Mouse (Mus musculus) liver, postnatal 0 days (tissue): ENCODE measurements around the gene Nol8. TPM values are rescaled to one million over a fixed set of nuclear protein-coding genes. Genes with fewer than 3 reads are reported as not detected.

ENCODE experiments used
- ATAC-seq: fragments of 200-750 bp; cut with Nextera tagmentation; 2 replicates; pipeline ENCODE4 v1.8.0; 2017; ENCODE audit warnings: mild to moderate bottlenecking, moderate library complexity
- DNase-seq: peaks from one replicate; pipeline ENCODE4 v3.0.0-alpha.2; 2016
- H3K27ac ChIP-seq: fragments of 300-500 bp; sonication (generic); 2 replicates; pipeline ENCODE4 v1.5.1; 2014; ENCODE audit warnings: antibody characterized with exemption, moderate library complexity, mild to moderate bottlenecking, low read depth
- H3K27me3 ChIP-seq: fragments of 300-500 bp; sonication (generic); 2 replicates; pipeline ENCODE4 v1.6.1; 2014; ENCODE audit warnings: low read length, control low read depth, mixed read lengths; ENCODE audit not compliant: insufficient read depth
- H3K36me3 ChIP-seq: fragments of 300-500 bp; sonication (generic); replicated peaks from 2 replicates; pipeline ENCODE4 v1.6.1; 2014; ENCODE audit warnings: mild to moderate bottlenecking, control low read depth, low read length, moderate library complexity, mixed read lengths; ENCODE audit not compliant: insufficient read depth
- H3K4me1 ChIP-seq: fragments of 300-500 bp; sonication (generic); 2 replicates; pipeline ENCODE4 v1.6.1; 2014; ENCODE audit warnings: antibody characterized with exemption, mild to moderate bottlenecking, control low read depth; ENCODE audit not compliant: insufficient read depth
- H3K4me2 ChIP-seq: fragments of 300-500 bp; sonication (generic); 2 replicates; pipeline ENCODE4 v1.6.1; 2014; ENCODE audit warnings: low read depth, mild to moderate bottlenecking, low read length, moderate library complexity, mixed read lengths
- H3K4me3 ChIP-seq: fragments of 300-500 bp; sonication (generic); 2 replicates; pipeline ENCODE4 v1.5.1; 2014; ENCODE audit warnings: low read depth, low read length
- H3K9ac ChIP-seq: fragments of 300-500 bp; sonication (generic); replicated peaks from 2 replicates; pipeline ENCODE4 v1.6.1; 2014; ENCODE audit warnings: mild to moderate bottlenecking, moderate library complexity
- H3K9me3 ChIP-seq: fragments of 300-500 bp; sonication (generic); 2 replicates; pipeline ENCODE4 v1.6.1; 2016; ENCODE audit warnings: mild to moderate bottlenecking, control low read depth, low read length, mixed read lengths
- CTCF ChIP-seq: sonication (generic); IDR thresholded peaks from 2 replicates; pipeline ENCODE4 v1.5.1; 2016; ENCODE audit warnings: antibody characterized with exemption, low read depth
- EP300 ChIP-seq: IDR thresholded peaks from 2 replicates; pipeline ENCODE4 v1.6.1; 2016; ENCODE audit warnings: antibody characterized with exemption, low read depth, mild to moderate bottlenecking
- WGBS: fragments of 180-500 bp; shearing (Covaris S2); extraction: QIAGEN DNeasy Blood & Tissue Kit; methylation state at CpG from one replicate; pipeline ENCODE4 v1.1.7; 2014; ENCODE audit not compliant: insufficient replicate concordance; 5-methylcytosine and 5-hydroxymethylcytosine counted together
- polyA plus RNA-seq: library from polyadenylated mRNA; unstranded; fragments of >200 nt; fragmentation: Nextera tagmentation; extraction: Ambion mirVana; gene quantifications from 2 replicates; pipeline ENCODE4 v1.2.1, GENCODE M21; 2015

Nol8 gene
- polyA plus RNA-seq, 1 experiment from 2014 or later: 8.0 TPM

DNA sequence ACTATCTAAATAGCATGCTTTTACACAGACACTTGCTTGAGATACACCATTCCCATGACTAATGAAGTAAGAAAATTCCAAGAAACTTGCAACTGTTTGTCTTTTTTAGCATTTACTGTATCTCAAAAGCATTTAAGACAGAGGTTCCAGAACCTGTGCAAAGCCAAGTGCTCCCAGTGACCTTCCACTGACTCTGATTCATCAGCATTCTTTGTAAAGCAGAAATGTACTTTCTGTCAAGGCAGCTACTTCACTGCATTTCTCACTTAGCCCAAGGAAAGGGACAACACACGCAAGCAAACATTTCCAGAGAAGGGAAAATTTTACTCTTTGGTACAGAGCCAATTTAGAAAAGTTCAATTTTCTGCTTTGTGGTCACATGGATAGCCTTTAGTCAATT, 29.7 kb upstream of the Nol8 start:
- no peaks in the 10 kb centered on the region for H3K27me3 ChIP-seq
- no peak for DNase-seq
- no peak for ATAC-seq
- no peak overlapping the region for H3K4me3 ChIP-seq
- no peaks in the 10 kb centered on the region for H3K36me3 ChIP-seq
- no peak overlapping the region for H3K27ac ChIP-seq
- TF ChIP-seq CTCF: no peak
- TF ChIP-seq EP300: no peak
- no peaks in the 10 kb centered on the region for H3K9me3 ChIP-seq
- WGBS: 83% methylated on average over 1 of the region's 1 CpGs
- no peaks in the 10 kb centered on the region for H3K4me1 ChIP-seq
- H3K9ac ChIP-seq: no peak overlapping the region
- no peak overlapping the region for H3K4me2 ChIP-seq

DNA sequence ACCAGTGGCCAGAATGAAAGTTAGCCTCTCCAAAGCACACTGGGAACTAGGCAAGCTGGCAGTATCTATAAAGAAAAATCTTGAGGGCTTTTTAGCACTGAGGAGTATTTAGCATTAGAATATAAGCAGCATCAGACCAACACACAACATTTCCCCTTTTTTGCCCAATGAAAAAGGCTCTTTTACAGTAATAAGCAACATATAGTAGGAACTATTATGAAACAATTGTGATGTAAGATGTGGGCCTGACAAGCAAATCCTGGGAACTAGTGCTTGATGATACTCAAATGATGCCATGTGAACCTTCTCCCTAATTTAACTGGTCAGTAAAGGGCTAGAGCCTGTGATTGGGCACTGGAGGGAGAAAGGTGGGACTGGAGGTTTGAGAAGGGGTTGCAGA, 24.7 kb upstream of the Nol8 start:
- Histone ChIP-seq H3K4me2 (no peak overlapping the region), H3K27me3 (no peaks in the 10 kb centered on the region), H3K9me3 (no peaks in the 10 kb centered on the region), H3K4me3 (no peak overlapping the region), H3K4me1 (no peaks in the 10 kb centered on the region), H3K36me3 (no peaks in the 10 kb centered on the region), H3K9ac (no peak overlapping the region), H3K27ac (no peak overlapping the region)
- ATAC-seq (no peak), DNase-seq (no peak)
- TF ChIP-seq EP300 (no peak), CTCF (no peak)

- Histone ChIP-seq H3K4me2 (no peak overlapping the region), H3K9me3 (no peaks in the 10 kb centered on the region), H3K27me3 (no peaks in the 10 kb centered on the region), H3K4me3 (no peak overlapping the region), H3K9ac (no peak overlapping the region), H3K36me3 (no peaks in the 10 kb centered on the region), H3K4me1 (no peaks in the 10 kb centered on the region), H3K27ac (no peak overlapping the region)
- WGBS: 91% methylated on average over 2 of the region's 2 CpGs
- no peak for ATAC-seq
- no peak for DNase-seq
- TF ChIP-seq CTCF: no peak
- TF ChIP-seq EP300: no peak
Measured at GRCm38 (mm10) chr13:49629076-49629475, 23.8 kb upstream of the Nol8 start.

GRCm38 (mm10) chr13:49639965-49640364, 12.9 kb upstream of the Nol8 start:
- DNase-seq: no peak
- Histone ChIP-seq H3K36me3 (peaks cover 4% of the 10 kb centered on the region), H3K27ac (no peak overlapping the region), H3K4me2 (no peak overlapping the region), H3K9ac (no peak overlapping the region), H3K4me3 (no peak overlapping the region), H3K4me1 (no peaks in the 10 kb centered on the region), H3K27me3 (no peaks in the 10 kb centered on the region), H3K9me3 (no peaks in the 10 kb centered on the region)
- 47% methylated on average over 2 of the region's 2 CpGs for WGBS
- TF ChIP-seq CTCF (no peak), EP300 (no peak)
- peak; percentile 45 for ATAC-seq

DNA sequence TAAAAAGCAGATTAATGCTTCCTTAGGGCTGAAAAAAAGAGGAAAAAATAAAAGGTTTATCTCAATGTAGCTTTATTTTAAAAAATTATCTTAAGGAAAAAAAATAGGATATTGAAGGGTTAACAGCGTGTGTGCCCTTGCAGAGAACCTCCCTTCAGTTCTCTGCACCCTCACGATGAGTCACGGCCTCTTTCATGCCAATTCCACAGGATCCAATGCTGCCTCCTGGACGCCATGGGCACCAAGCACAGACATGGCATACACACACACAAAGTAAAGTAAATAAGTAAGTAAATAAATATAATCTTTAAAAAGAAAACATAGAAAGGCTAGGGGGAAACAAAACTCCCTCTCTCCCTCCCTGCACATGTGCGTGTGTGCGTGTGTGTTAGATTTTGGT, 10.2 kb upstream of the Nol8 start:
- Histone ChIP-seq H3K4me2 (no peak overlapping the region), H3K4me1 (no peaks in the 10 kb centered on the region), H3K4me3 (no peak overlapping the region), H3K9me3 (no peaks in the 10 kb centered on the region), H3K27me3 (no peaks in the 10 kb centered on the region), H3K36me3 (no peaks in the 10 kb centered on the region; the same call in none of the 2 replicates), H3K27ac (no peak overlapping the region), H3K9ac (no peak overlapping the region)
- DNase-seq (no peak), ATAC-seq (no peak)
- WGBS: 81% methylated on average over 6 of the region's 6 CpGs
- no peak for TF ChIP-seq CTCF
- TF ChIP-seq EP300: no peak

- Histone ChIP-seq H3K4me1 (no peaks in the 10 kb centered on the region), H3K27me3 (no peaks in the 10 kb centered on the region), H3K4me3 (no peak overlapping the region), H3K36me3 (no peaks in the 10 kb centered on the region), H3K9me3 (no peaks in the 10 kb centered on the region), H3K9ac (no peak overlapping the region), H3K4me2 (no peak overlapping the region), H3K27ac (no peak overlapping the region)
- DNase-seq: no peak
- ATAC-seq: no peak
- TF ChIP-seq EP300 (no peak), CTCF (no peak)
Measured at GRCm38 (mm10) chr13:49643669-49644362, 9.1 kb upstream of the Nol8 start.
